Mouse (Mus musculus): ENCODE data around the gene Gm20388.

DNA sequence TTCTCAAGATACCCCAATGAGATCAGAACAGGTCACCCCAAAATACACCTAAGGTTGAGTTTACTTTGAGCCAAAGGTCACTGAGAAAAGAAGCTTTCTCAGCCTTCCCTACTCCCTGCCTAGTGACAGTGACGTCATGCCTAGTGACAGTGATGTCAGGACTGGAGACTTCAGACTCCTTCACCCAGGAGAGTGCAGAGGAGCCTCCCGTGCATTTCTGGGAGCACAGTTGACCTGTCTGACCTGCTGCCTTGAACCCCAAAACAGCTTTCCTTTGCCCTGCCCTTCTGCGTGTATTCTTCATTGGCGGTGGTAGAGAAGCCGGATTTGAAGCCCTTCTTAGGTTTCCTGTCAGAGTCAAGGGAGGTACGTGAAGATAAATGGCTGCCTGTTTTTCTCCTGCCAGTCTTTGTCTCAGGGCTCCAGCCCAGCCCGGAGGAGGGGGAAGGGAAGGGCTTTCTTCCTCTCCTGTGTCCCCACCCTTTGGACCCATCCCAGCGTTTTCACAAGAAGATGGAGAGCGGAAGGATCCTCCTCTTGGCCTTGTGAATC is 194.2 kb downstream of the Gm20388 start:
- TF ChIP-seq CTCF (conservative IDR thresholded peaks at IDR 0.05; ENCODE audit: insufficient read depth, insufficient read length, low read depth, low read length) (no peak), POLR2A (IDR thresholded peaks at IDR 0.05; ENCODE audit: low read depth, low read length) (no peak)

Measured in kidney, adult 2 months (tissue).